Mouse (Mus musculus) CH12.LX (cell line): ENCODE data around the gene Erfe.

Experiments used
- BHLHE40 ChIP-seq: IDR thresholded peaks from 2 replicates; pipeline ENCODE4 v1.6.1; 2011; ENCODE audit warnings: mild to moderate bottlenecking, low read depth, low read length, improper control_type of control experiment
- CHD2 ChIP-seq: IDR thresholded peaks from 2 replicates; pipeline ENCODE4 v1.6.1; 2011; ENCODE audit warnings: low read length, improper control_type of control experiment
- CTCF ChIP-seq, 2 experiments: IDR thresholded peaks in 1 of 2; conservative IDR thresholded peaks in 1 of 2; 2 replicates each; pipeline ENCODE4 v1.5.1; 2011 to 2012; ENCODE audit warnings: low read depth in 2 of 2, low read length in 2 of 2, improper control_type of control experiment in 1 of 2, inconsistent platforms in 1 of 2, mild to moderate bottlenecking in 1 of 2, moderate library complexity in 1 of 2
- EP300 ChIP-seq: IDR thresholded peaks from 2 replicates; pipeline ENCODE4 v1.6.1; 2011; ENCODE audit warnings: low read length, improper control_type of control experiment
- MEF2A ChIP-seq: IDR thresholded peaks from 2 replicates; pipeline ENCODE4 v1.6.1; 2014; ENCODE audit warnings: low read depth, mild to moderate bottlenecking, inconsistent platforms, low read length, improper control_type of control experiment, borderline replicate concordance
- MXI1 ChIP-seq: IDR thresholded peaks from 2 replicates; pipeline ENCODE4 v1.6.1; 2011; ENCODE audit warnings: mild to moderate bottlenecking, low read depth, low read length, improper control_type of control experiment
- MYC ChIP-seq: IDR thresholded peaks from 2 replicates; pipeline ENCODE4 v1.6.1; 2011; ENCODE audit warnings: low read depth, mild to moderate bottlenecking, improper control_type of control experiment, low read length
- POLR2A ChIP-seq: IDR thresholded peaks from 2 replicates; pipeline ENCODE4 v1.6.1; 2011; ENCODE audit warnings: low read depth, mild to moderate bottlenecking, improper control_type of control experiment, low read length
- USF1 ChIP-seq: IDR thresholded peaks from 2 replicates; pipeline ENCODE4 v1.6.1; 2014; ENCODE audit warnings: low read depth, mild to moderate bottlenecking, inconsistent platforms, low read length, improper control_type of control experiment
- ZC3H11A ChIP-seq: IDR thresholded peaks from 2 replicates; pipeline ENCODE4 v1.6.1; 2012; ENCODE audit warnings: low read depth, mild to moderate bottlenecking, inconsistent platforms, low read length, improper control_type of control experiment
- ZNF384 ChIP-seq: IDR thresholded peaks from 2 replicates; pipeline ENCODE4 v1.6.1; 2012; ENCODE audit warnings: low read depth, low read length, improper control_type of control experiment, inconsistent platforms

DNA sequence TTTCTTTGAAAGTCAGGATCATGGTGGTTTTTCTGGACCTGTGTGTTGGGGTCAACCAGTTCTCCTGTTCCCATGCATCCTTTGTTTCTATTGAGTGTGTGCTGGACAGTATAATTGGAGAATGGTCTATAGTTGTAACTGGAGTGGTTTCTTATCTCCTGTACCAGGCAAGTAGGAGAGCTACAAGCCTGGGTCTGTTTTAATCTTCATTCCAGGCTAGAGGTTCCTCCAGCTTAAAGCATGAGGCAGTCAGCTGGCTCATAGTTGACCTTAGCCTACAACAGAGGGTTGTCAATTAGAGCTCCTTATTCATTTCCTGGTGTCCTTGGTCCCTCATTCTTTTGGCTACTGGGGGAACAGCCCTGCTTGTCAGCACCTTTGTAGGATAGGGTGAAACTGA lies 32.6 kb upstream of the Erfe start:
- TF ChIP-seq USF1 (no peak), CTCF (conservative IDR thresholded peaks at IDR 0.05 in 1 of 2, IDR thresholded peaks at IDR 0.05 in 1 of 2; ENCODE audit: low read depth in 2 of 2, low read length in 2 of 2) (no peak), ZNF384 (no peak), ZC3H11A (no peak), CHD2 (no peak), POLR2A (no peak), EP300 (no peak), BHLHE40 (no peak), MXI1 (no peak), MYC (no peak), MEF2A (no peak)
